Mouse (Mus musculus) MEL (cell line): Measurements from ENCODE around the gene Arfip1. TPM values are rescaled to one million over a fixed set of nuclear protein-coding genes. Genes with fewer than 3 reads are reported as not detected.

Experiments
- DNase-seq: peaks from one replicate; pipeline ENCODE4 v3.0.0; 2011; ENCODE audit warnings: low read depth, low spot score
- H3K27ac ChIP-seq: 2 replicates; pipeline ENCODE4 v1.5.1; 2012; ENCODE audit warnings: low read depth, mild to moderate bottlenecking, control low read depth, low read length, moderate library complexity; ENCODE audit not compliant: control insufficient read depth
- H3K27me3 ChIP-seq, 2 experiments: fragments of 150-350 bp in 1 of 2; sonication (generic) in 1 of 2; 2 replicates each; pipeline ENCODE4 v1.6.1; 2012; ENCODE audit warnings: low read length in 2 of 2, mild to moderate bottlenecking in 2 of 2, improper control_type of control experiment in 1 of 2, moderate library complexity in 1 of 2; ENCODE audit not compliant: insufficient read depth in 2 of 2, control insufficient read depth in 1 of 2
- H3K36me3 ChIP-seq, 2 experiments: 2 replicates each; pipeline ENCODE4 v1.6.1; 2012 to 2014; ENCODE audit warnings: low read length in 2 of 2, improper control_type of control experiment in 1 of 2, inconsistent platforms in 1 of 2, mild to moderate bottlenecking in 1 of 2; ENCODE audit not compliant: insufficient read depth in 2 of 2, control insufficient read depth in 1 of 2
- H3K4me1 ChIP-seq, 2 experiments: fragments of 150-350 bp in 1 of 2; sonication (generic) in 1 of 2; 2 replicates each; pipeline ENCODE4 v1.6.1; 2012; ENCODE audit warnings: low read length in 2 of 2, improper control_type of control experiment in 1 of 2, mild to moderate bottlenecking in 1 of 2; ENCODE audit not compliant: insufficient read depth in 2 of 2, control insufficient read depth in 1 of 2
- H3K4me3 ChIP-seq, 2 experiments: fragments of 150-350 bp in 1 of 2; sonication (generic) in 1 of 2; 2 replicates each; pipeline ENCODE4 v1.5.1; 2012; ENCODE audit warnings: low read depth in 2 of 2, low read length in 2 of 2, mild to moderate bottlenecking in 2 of 2, moderate library complexity in 2 of 2, control low read depth in 1 of 2, improper control_type of control experiment in 1 of 2; ENCODE audit not compliant: control insufficient read depth in 1 of 2, insufficient read depth in 1 of 2
- H3K79me2 ChIP-seq: 2 replicates; pipeline ENCODE4 v1.6.1; 2012; ENCODE audit warnings: mild to moderate bottlenecking, low read length, moderate library complexity; ENCODE audit not compliant: control insufficient read depth, poor library complexity, insufficient read depth
- H3K9ac ChIP-seq: 2 replicates; pipeline ENCODE4 v1.6.1; 2012; ENCODE audit warnings: low read depth, mild to moderate bottlenecking, control low read depth, low read length, moderate library complexity; ENCODE audit not compliant: control insufficient read depth, poor library complexity, severe bottlenecking
- H3K9me3 ChIP-seq: fragments of 150-350 bp; sonication (generic); replicated peaks from 2 replicates; pipeline ENCODE4 v1.6.1; 2012; ENCODE audit warnings: mild to moderate bottlenecking, low read length, improper control_type of control experiment, moderate library complexity; ENCODE audit not compliant: insufficient read depth
- BHLHE40 ChIP-seq: IDR thresholded peaks from 2 replicates; pipeline ENCODE4 v1.6.1; 2012; ENCODE audit warnings: low read depth, mild to moderate bottlenecking, inconsistent platforms, low read length, improper control_type of control experiment, borderline replicate concordance
- CHD1 ChIP-seq: IDR thresholded peaks from 2 replicates; pipeline ENCODE4 v1.6.1; 2012; ENCODE audit warnings: low read depth, mild to moderate bottlenecking, inconsistent platforms, low read length, improper control_type of control experiment
- CHD2 ChIP-seq: IDR thresholded peaks from 2 replicates; pipeline ENCODE4 v1.6.1; 2011; ENCODE audit warnings: low read length, improper control_type of control experiment
- CTCF ChIP-seq, 3 experiments: IDR thresholded peaks in 2 of 3; conservative IDR thresholded peaks in 1 of 3; 2 replicates each; pipeline ENCODE4 v1.5.1; 2011 to 2012; ENCODE audit warnings: low read length in 3 of 3, low read depth in 2 of 3, mild to moderate bottlenecking in 2 of 3, improper control_type of control experiment in 1 of 3, inconsistent platforms in 1 of 3, mixed read lengths in 1 of 3, moderate library complexity in 1 of 3; ENCODE audit not compliant: control insufficient read depth in 1 of 3, insufficient read depth in 1 of 3, poor library complexity in 1 of 3, severe bottlenecking in 1 of 3
- E2F4 ChIP-seq: IDR thresholded peaks from 2 replicates; pipeline ENCODE4 v1.6.1; 2011; ENCODE audit warnings: low read depth, low read length, improper control_type of control experiment, borderline replicate concordance
- ELF1 ChIP-seq: IDR thresholded peaks from 2 replicates; pipeline ENCODE4 v1.6.1; 2014; ENCODE audit warnings: low read depth, mild to moderate bottlenecking, inconsistent platforms, low read length, improper control_type of control experiment, moderate library complexity
- EP300 ChIP-seq, 2 experiments: IDR thresholded peaks; 2 replicates each; pipeline ENCODE4 v1.6.1; 2011; ENCODE audit warnings: improper control_type of control experiment in 2 of 2, low read length in 2 of 2, low read depth in 1 of 2, mild to moderate bottlenecking in 1 of 2
- ETS1 ChIP-seq: IDR thresholded peaks from 2 replicates; pipeline ENCODE4 v1.6.1; 2012; ENCODE audit warnings: low read depth, mild to moderate bottlenecking, inconsistent platforms, low read length, improper control_type of control experiment, moderate library complexity
- GABPA ChIP-seq: IDR thresholded peaks from 2 replicates; pipeline ENCODE4 v1.6.1; 2012; ENCODE audit warnings: low read depth, mild to moderate bottlenecking, inconsistent platforms, low read length, improper control_type of control experiment, moderate library complexity
- GATA1 ChIP-seq: IDR thresholded peaks from 2 replicates; pipeline ENCODE4 v1.6.1; 2011; ENCODE audit warnings: low read depth, low read length, improper control_type of control experiment
- HCFC1 ChIP-seq: IDR thresholded peaks from 2 replicates; pipeline ENCODE4 v1.6.1; 2012; ENCODE audit warnings: low read depth, mild to moderate bottlenecking, inconsistent platforms, low read length, improper control_type of control experiment, moderate library complexity
- JUND ChIP-seq: IDR thresholded peaks from 2 replicates; pipeline ENCODE4 v1.6.1; 2011; ENCODE audit warnings: low read depth, mild to moderate bottlenecking, improper control_type of control experiment, low read length
- KAT2A ChIP-seq: conservative IDR thresholded peaks from 2 replicates; pipeline ENCODE4 v1.6.1; 2012; ENCODE audit warnings: low read depth, low read length, improper control_type of control experiment, inconsistent platforms
- MAFK ChIP-seq: IDR thresholded peaks from 2 replicates; pipeline ENCODE4 v1.6.1; 2011; ENCODE audit warnings: low read depth, mild to moderate bottlenecking, low read length, improper control_type of control experiment, borderline replicate concordance
- MAX ChIP-seq: IDR thresholded peaks from 2 replicates; pipeline ENCODE4 v1.6.1; 2011; ENCODE audit warnings: low read length, improper control_type of control experiment
- MAZ ChIP-seq: IDR thresholded peaks from 2 replicates; pipeline ENCODE4 v1.6.1; 2012; ENCODE audit warnings: low read depth, mild to moderate bottlenecking, inconsistent platforms, low read length, improper control_type of control experiment
- MEF2A ChIP-seq: IDR thresholded peaks from 2 replicates; pipeline ENCODE4 v1.6.1; 2014; ENCODE audit warnings: low read depth, mild to moderate bottlenecking, inconsistent platforms, low read length, improper control_type of control experiment; ENCODE audit not compliant: poor library complexity, insufficient replicate concordance, severe bottlenecking; ENCODE audit errors: extremely low read depth
- MXI1 ChIP-seq: IDR thresholded peaks from 2 replicates; pipeline ENCODE4 v1.6.1; 2011; ENCODE audit warnings: mild to moderate bottlenecking, low read depth, low read length, improper control_type of control experiment
- MYB ChIP-seq: IDR thresholded peaks from 2 replicates; pipeline ENCODE4 v1.6.1; 2011; ENCODE audit warnings: mild to moderate bottlenecking, low read depth, low read length, improper control_type of control experiment
- MYC ChIP-seq: IDR thresholded peaks from 2 replicates; pipeline ENCODE4 v1.6.1; 2011; ENCODE audit warnings: low read depth, mild to moderate bottlenecking, low read length, improper control_type of control experiment, moderate library complexity
- NELFE ChIP-seq: IDR thresholded peaks from 2 replicates; pipeline ENCODE4 v1.6.1; 2011; ENCODE audit warnings: low read depth, low read length, improper control_type of control experiment
- NRF1 ChIP-seq: IDR thresholded peaks from 2 replicates; pipeline ENCODE4 v1.6.1; 2014; ENCODE audit warnings: low read depth, mild to moderate bottlenecking, inconsistent platforms, low read length, improper control_type of control experiment, moderate library complexity; ENCODE audit not compliant: poor library complexity, insufficient read depth, severe bottlenecking
- POLR2A ChIP-seq, 2 experiments: IDR thresholded peaks; 2 replicates each; pipeline ENCODE4 v1.6.1; 2011 to 2012; ENCODE audit warnings: low read length in 2 of 2, mild to moderate bottlenecking in 2 of 2, control low read depth in 1 of 2, improper control_type of control experiment in 1 of 2, low read depth in 1 of 2, moderate library complexity in 1 of 2; ENCODE audit not compliant: control insufficient read depth in 1 of 2, insufficient read depth in 1 of 2, poor library complexity in 1 of 2
- POLR2AphosphoS2 ChIP-seq: IDR thresholded peaks from 2 replicates; pipeline ENCODE4 v1.6.1; 2011; ENCODE audit warnings: low read length, improper control_type of control experiment
- POLR2AphosphoS5 ChIP-seq: IDR thresholded peaks from 2 replicates; pipeline ENCODE4 v1.6.1; 2012; ENCODE audit warnings: low read depth, borderline replicate concordance, mild to moderate bottlenecking, inconsistent platforms, low read length, moderate library complexity, mixed read lengths
- RAD21 ChIP-seq: IDR thresholded peaks from 2 replicates; pipeline ENCODE4 v1.6.1; 2011; ENCODE audit warnings: mild to moderate bottlenecking, low read depth, low read length, improper control_type of control experiment
- RCOR1 ChIP-seq: IDR thresholded peaks from 2 replicates; pipeline ENCODE4 v1.6.1; 2012; ENCODE audit warnings: low read depth, mild to moderate bottlenecking, inconsistent platforms, low read length, improper control_type of control experiment
- SIN3A ChIP-seq: IDR thresholded peaks from 2 replicates; pipeline ENCODE4 v1.6.1; 2012; ENCODE audit warnings: low read length, improper control_type of control experiment, inconsistent platforms
- SMC3 ChIP-seq: IDR thresholded peaks from 2 replicates; pipeline ENCODE4 v1.6.1; 2011; ENCODE audit warnings: low read depth, low read length, improper control_type of control experiment
- TAL1 ChIP-seq: IDR thresholded peaks from 2 replicates; pipeline ENCODE4 v1.6.1; 2012; ENCODE audit warnings: mild to moderate bottlenecking, inconsistent platforms, low read length, moderate library complexity, mixed read lengths
- TBP ChIP-seq: IDR thresholded peaks from 2 replicates; pipeline ENCODE4 v1.8.0; 2011; ENCODE audit warnings: low read depth, low read length, improper control_type of control experiment
- TCF12 ChIP-seq: IDR thresholded peaks from 2 replicates; pipeline ENCODE4 v1.6.1; 2014; ENCODE audit warnings: low read depth, mild to moderate bottlenecking, inconsistent platforms, low read length, improper control_type of control experiment, moderate library complexity
- UBTF ChIP-seq: IDR thresholded peaks from 2 replicates; pipeline ENCODE4 v1.6.1; 2012; ENCODE audit warnings: low read depth, mild to moderate bottlenecking, inconsistent platforms, low read length, improper control_type of control experiment, moderate library complexity, borderline replicate concordance; ENCODE audit not compliant: insufficient read depth
- USF1 ChIP-seq: IDR thresholded peaks from 2 replicates; pipeline ENCODE4 v1.6.1; 2014; ENCODE audit warnings: low read depth, mild to moderate bottlenecking, inconsistent platforms, low read length, improper control_type of control experiment, moderate library complexity
- USF2 ChIP-seq, 2 experiments: IDR thresholded peaks; 2 replicates each; pipeline ENCODE4 v1.6.1; 2011 to 2012; ENCODE audit warnings: improper control_type of control experiment in 2 of 2, low read length in 2 of 2, borderline replicate concordance in 1 of 2, inconsistent platforms in 1 of 2, low read depth in 1 of 2, mild to moderate bottlenecking in 1 of 2; ENCODE audit not compliant: insufficient read depth in 1 of 2
- ZC3H11A ChIP-seq: IDR thresholded peaks from 2 replicates; pipeline ENCODE4 v1.6.1; 2012; ENCODE audit warnings: low read depth, mild to moderate bottlenecking, inconsistent platforms, low read length, improper control_type of control experiment
- ZMIZ1 ChIP-seq: IDR thresholded peaks from 2 replicates; pipeline ENCODE4 v1.6.1; 2012; ENCODE audit warnings: low read depth, mild to moderate bottlenecking, inconsistent platforms, low read length, improper control_type of control experiment, moderate library complexity
- ZNF384 ChIP-seq: IDR thresholded peaks from 2 replicates; pipeline ENCODE4 v1.6.1; 2012; ENCODE audit warnings: low read depth, mild to moderate bottlenecking, inconsistent platforms, low read length, improper control_type of control experiment
- polyA plus RNA-seq, 2 experiments: library from polyadenylated mRNA; stranded (reverse) in 1 of 2; unstranded in 1 of 2; fragments of >175 nt in 1 of 2; fragments of >200 nt in 1 of 2; gene quantifications; 2 replicates each; pipeline versions ENCODE4 v1.2.1 to v1.2.4; 2012; ENCODE audit warnings: low replicate concordance in 2 of 2, low read depth in 1 of 2; ENCODE audit not compliant: insufficient read length in 2 of 2, insufficient read depth in 1 of 2, missing spikeins in 1 of 2
- total RNA-seq: library from RNA; depleted of rRNA; stranded (reverse); fragments of 300-350 nt; gene quantifications from 2 replicates; pipeline ENCODE4 v1.2.3, GENCODE M21; 2012

The Arfip1 gene
- total and polyA plus RNA-seq, 3 experiments = 12.5 to 15.4 TPM; not detected in 1

DNA sequence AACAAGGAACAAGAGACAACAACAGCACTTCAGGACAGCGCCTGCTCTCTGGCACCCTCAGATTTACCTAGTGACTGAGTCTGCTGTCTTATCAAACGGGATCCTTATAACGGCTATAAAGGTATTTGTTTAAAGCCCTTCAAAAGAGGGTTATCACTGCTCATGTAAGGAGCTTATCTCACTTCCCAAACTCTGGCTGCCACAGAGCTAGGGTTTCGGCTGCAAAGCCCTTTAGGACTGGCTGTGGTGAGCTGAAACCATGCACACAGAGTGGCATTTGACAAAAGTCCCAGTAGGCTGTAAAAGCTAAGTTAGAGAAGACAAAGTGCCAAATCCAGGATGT lies 114.3 kb downstream of the Arfip1 start:
- H3K9ac ChIP-seq = no peak overlapping the region
- DNase-seq = peak; percentile 65
- no peaks in the 10 kb centered on the region for H3K79me2 ChIP-seq
- peak overlapping the region; percentile 67 for H3K27ac ChIP-seq
- H3K9me3 ChIP-seq = no peaks in the 10 kb centered on the region
- no peaks in the 10 kb centered on the region for H3K27me3 ChIP-seq
- peak overlapping the region; percentile 8 to 16; a peak in 3 of 4 replicates for H3K4me3 ChIP-seq
- peaks cover 0 to 52% of the 10 kb centered on the region in 2 experiments; a peak in 2 of 4 replicates for H3K36me3 ChIP-seq
- H3K4me1 ChIP-seq = peaks cover 23 to 59% of the 10 kb centered on the region in 2 experiments
- TF ChIP-seq ELF1 (no peak), MYB (peak; percentile 68; the same call in 1 of the 2 replicates), TBP (no peak), MEF2A (no peak), POLR2A (IDR thresholded peaks at IDR 0.05; ENCODE audit: control insufficient read depth in 1 of 2, insufficient read depth in 1 of 2, low read depth in 1 of 2, low read length in 2 of 2, poor library complexity in 1 of 2) (no peak), KAT2A (no peak), JUND (no peak), POLR2AphosphoS5 (no peak), MYC (no peak), SIN3A (0 out of 2 replicates have a peak, but pooled peaks have one; percentile 20), USF1 (no peak), CHD1 (no peak), RAD21 (no peak), GABPA (no peak), CHD2 (no peak), ZNF384 (no peak), TCF12 (peak; percentile 85), POLR2AphosphoS2 (no peak), MAZ (no peak), ETS1 (peak; percentile 86), GATA1 (peak; percentile 89), NELFE (no peak), EP300 (IDR thresholded peaks at IDR 0.05; ENCODE audit: low read depth in 1 of 2, low read length in 2 of 2) (peak; percentile 71 to 85), MAFK (no peak), E2F4 (no peak), MAX (no peak), BHLHE40 (peak; percentile 40; the same call in 1 of the 2 replicates), SMC3 (no peak), RCOR1 (peak; percentile 86), TAL1 (no peak), ZMIZ1 (no peak), NRF1 (no peak), UBTF (no peak), ZC3H11A (no peak), CTCF (IDR thresholded peaks at IDR 0.05 in 2 of 3, conservative IDR thresholded peaks at IDR 0.05 in 1 of 3; ENCODE audit: control insufficient read depth in 1 of 3, insufficient read depth in 1 of 3, low read depth in 2 of 3, low read length in 3 of 3, poor library complexity in 1 of 3, severe bottlenecking in 1 of 3) (no peak), HCFC1 (no peak), USF2 (IDR thresholded peaks at IDR 0.05; ENCODE audit: borderline replicate concordance in 1 of 2, insufficient read depth in 1 of 2, low read depth in 1 of 2, low read length in 2 of 2) (no peak), MXI1 (no peak)
